Mouse (Mus musculus): ENCODE results near the gene Sobp.

DNA sequence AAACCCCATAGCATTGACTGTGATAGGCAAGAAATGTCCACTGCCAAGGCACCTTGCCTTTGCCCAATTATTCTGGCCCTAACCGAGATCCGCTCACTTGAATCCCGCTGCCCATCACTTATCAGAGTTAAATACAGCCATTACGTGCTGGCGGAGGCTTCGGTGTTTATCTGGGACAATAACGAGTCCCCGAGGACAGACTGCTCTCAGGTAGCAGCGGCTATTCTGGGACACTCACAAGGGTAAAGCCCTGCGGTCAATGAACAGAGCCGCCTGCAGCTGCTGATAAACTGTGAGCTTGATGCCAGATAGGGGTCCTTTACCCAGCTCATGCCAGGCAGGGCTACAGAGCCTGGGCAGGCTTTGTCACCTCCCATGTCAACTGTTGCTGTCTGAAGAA is 166.2 kb downstream of the Sobp start:
- TF ChIP-seq CTCF (IDR thresholded peaks at IDR 0.05; ENCODE audit: borderline replicate concordance, insufficient read depth, low read length) (no peak), POLR2A (IDR thresholded peaks at IDR 0.05; ENCODE audit: low read depth, low read length) (no peak)

Data from embryonic fibroblast, embryonic 13.5 days (primary cell).